Mouse (Mus musculus): ENCODE data around the gene Crygn. TPM values are rescaled to one million over a fixed set of nuclear protein-coding genes. Genes with fewer than 3 reads are reported as not detected.

Crygn gene
- polyA plus RNA-seq (2015; fragmentation: Nextera tagmentation; extraction: Ambion mirVana) = 5.8 and 7.1 TPM in 2 replicates

DNA sequence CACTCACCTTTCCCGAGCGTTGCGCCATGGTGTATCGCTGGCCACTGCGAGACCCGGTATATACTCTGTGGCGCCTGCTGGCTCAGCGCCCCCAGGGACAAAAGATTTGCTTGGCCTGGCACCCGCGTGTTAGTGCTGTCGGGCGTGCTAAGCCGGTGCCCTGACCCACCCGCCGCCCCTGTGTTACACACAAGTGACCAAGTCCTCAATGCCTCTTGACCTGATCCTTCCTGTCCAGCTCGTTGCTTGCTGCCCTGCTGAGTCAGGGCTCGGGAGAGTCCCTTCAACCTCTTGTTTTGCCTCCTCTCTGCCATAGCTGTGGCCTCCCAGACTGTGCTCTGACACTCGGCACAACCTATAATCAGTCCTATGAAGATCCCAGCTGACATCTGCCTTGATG, at the start of gene Crygn:
Gene Crygn (minus strand): TSS at position 193 of the 400 bp plus-strand sequence.
- Histone ChIP-seq H3K27ac (no peak within 1 kb of the TSS), H3K4me2 (ENCODE audit: low read length) (no peak within 1 kb of the TSS), H3K4me3 (replicated peaks; ENCODE audit: low read depth, low read length) (no peak within 1 kb of the TSS), H3K27me3 (ENCODE audit: insufficient read depth, low read length) (no peaks in the 10 kb centered on the region), H3K4me1 (replicated peaks; ENCODE audit: insufficient read depth, low read length) (0 out of 2 replicates have a peak, but pooled peaks cover 10% of the 10 kb centered on the region), H3K36me3 (ENCODE audit: insufficient read depth, low read length) (no peaks in the 10 kb centered on the region), H3K9me3 (replicated peaks; ENCODE audit: low read length) (no peaks in the 10 kb centered on the region), H3K9ac (ENCODE audit: low read depth, low read length) (no peak within 1 kb of the TSS)
- DNase-seq (ENCODE audit: low spot score) (no peak), ATAC-seq (replicated peaks; ENCODE audit: low FRiP score, low read depth) (peak; percentile 37; the same call in 1 of the 2 replicates)
- 46% methylated on average over 18 of the region's 18 CpGs for WGBS
- no peak for TF ChIP-seq CTCF (IDR thresholded peaks at IDR 0.05; ENCODE audit: low read depth)

DNA sequence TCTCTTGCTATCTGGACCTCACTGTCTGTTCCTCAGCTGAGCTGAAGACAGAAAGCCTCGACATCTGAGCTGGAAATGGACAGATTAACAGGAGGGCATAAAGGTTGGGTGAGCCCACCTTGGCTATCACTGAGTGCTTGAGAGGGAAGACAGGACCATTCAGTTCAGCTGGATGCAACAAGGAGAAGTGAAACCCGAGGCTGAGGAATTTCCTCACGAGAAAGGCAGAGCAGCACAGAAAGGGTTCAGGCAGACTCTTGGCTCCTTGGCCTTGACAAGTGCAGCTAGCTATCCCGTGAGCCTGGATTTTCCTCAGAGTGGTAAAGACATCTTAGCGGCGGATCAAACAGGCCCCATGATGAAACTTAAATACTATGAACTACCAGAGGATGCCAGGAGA, 47.4 kb upstream of the Crygn start:
- no peak for DNase-seq (ENCODE audit: low spot score)
- 69% methylated on average over 6 of the region's 6 CpGs for WGBS
- Histone ChIP-seq H3K9ac (ENCODE audit: low read depth, low read length) (no peak overlapping the region), H3K4me2 (ENCODE audit: low read length) (no peak overlapping the region), H3K27ac (no peak overlapping the region), H3K27me3 (ENCODE audit: insufficient read depth, low read length) (no peaks in the 10 kb centered on the region), H3K4me3 (replicated peaks; ENCODE audit: low read depth, low read length) (no peak overlapping the region), H3K36me3 (ENCODE audit: insufficient read depth, low read length) (peaks cover 27% of the 10 kb centered on the region), H3K9me3 (replicated peaks; ENCODE audit: low read length) (no peaks in the 10 kb centered on the region), H3K4me1 (replicated peaks; ENCODE audit: insufficient read depth, low read length) (no peaks in the 10 kb centered on the region)
- no peak for TF ChIP-seq CTCF (IDR thresholded peaks at IDR 0.05; ENCODE audit: low read depth)
- no peak for ATAC-seq (replicated peaks; ENCODE audit: low FRiP score, low read depth)

DNA sequence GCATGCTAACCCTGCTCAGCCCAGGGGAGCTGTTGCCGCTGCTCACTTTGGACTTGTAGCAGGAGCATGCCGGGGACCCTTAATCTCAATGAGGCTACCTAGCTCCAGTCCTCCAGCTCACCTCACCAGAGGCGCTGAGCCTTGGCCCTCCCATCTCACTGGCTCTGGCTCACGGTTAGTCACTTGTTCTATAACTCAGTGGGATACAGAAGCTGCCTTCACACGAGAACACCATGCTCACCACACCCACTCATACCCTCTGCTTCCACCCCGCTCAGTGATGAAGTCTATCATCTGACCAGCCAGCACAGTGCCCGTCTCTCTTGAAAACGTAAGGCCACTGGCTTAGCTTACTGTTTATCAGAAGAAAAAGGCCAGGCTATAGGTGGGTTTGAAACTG, 46.9 kb upstream of the Crygn start:
- 83% methylated on average over 8 of the region's 8 CpGs for WGBS
- no peak overlapping the region for H3K27ac ChIP-seq
- no peaks in the 10 kb centered on the region for H3K27me3 ChIP-seq (ENCODE audit: insufficient read depth, low read length)
- no peak for TF ChIP-seq CTCF (IDR thresholded peaks at IDR 0.05; ENCODE audit: low read depth)
- no peak overlapping the region for H3K4me3 ChIP-seq (replicated peaks; ENCODE audit: low read depth, low read length)
- H3K9ac ChIP-seq (ENCODE audit: low read depth, low read length) = no peak overlapping the region
- no peak overlapping the region for H3K4me2 ChIP-seq (ENCODE audit: low read length)
- no peaks in the 10 kb centered on the region for H3K9me3 ChIP-seq (replicated peaks; ENCODE audit: low read length)
- H3K4me1 ChIP-seq (replicated peaks; ENCODE audit: insufficient read depth, low read length) = no peaks in the 10 kb centered on the region
- no peak for ATAC-seq (replicated peaks; ENCODE audit: low FRiP score, low read depth)
- H3K36me3 ChIP-seq (ENCODE audit: insufficient read depth, low read length) = peaks cover 26% of the 10 kb centered on the region
- DNase-seq (ENCODE audit: low spot score) = no peak

DNA sequence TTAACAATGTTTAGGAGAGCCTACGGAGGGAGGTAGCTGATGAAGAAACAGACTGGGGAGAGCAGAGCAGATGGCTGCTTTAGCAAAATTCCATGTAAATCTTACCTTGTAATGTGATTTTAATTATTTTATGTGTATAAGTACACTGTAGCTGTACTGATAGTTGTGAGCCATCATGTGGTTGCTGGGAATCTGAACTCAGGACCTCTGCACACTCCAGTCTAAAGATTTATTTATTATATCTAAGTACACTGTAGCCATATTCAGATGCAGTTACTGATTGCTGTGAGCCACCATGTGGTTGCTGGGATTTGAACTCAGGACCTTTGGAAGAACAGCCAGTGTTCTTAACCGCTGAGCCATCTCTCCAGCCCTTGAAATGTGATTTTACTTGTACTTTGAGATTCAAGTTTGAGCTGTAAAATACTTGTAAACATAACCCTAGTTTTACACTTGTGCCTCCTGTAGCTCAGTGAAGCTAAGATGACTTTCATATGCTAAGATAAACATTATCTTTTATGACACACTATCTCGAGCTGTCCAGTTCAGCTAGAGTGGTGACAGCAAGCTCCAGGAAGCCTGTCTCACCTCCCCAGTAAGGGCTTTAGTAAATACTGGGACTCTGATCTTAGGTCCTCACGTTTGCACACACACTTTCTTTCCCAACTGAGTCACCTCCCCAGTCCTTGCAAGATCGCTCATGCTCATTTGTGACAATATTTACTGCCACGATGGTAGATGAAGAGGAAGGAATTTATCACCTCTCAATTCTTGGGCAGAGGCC, 44.2 kb upstream of the Crygn start:
- no peak for DNase-seq (ENCODE audit: low spot score)
- H3K27me3 ChIP-seq (ENCODE audit: insufficient read depth, low read length) = no peaks in the 10 kb centered on the region
- no peak overlapping the region for H3K27ac ChIP-seq
- H3K36me3 ChIP-seq (ENCODE audit: insufficient read depth, low read length) = peaks cover 20% of the 10 kb centered on the region
- no peak overlapping the region for H3K4me3 ChIP-seq (replicated peaks; ENCODE audit: low read depth, low read length)
- no peaks in the 10 kb centered on the region for H3K9me3 ChIP-seq (replicated peaks; ENCODE audit: low read length)
- H3K4me1 ChIP-seq (replicated peaks; ENCODE audit: insufficient read depth, low read length) = no peaks in the 10 kb centered on the region
- no peak overlapping the region for H3K4me2 ChIP-seq (ENCODE audit: low read length)
- H3K9ac ChIP-seq (ENCODE audit: low read depth, low read length) = no peak overlapping the region
- no peak for ATAC-seq (replicated peaks; ENCODE audit: low FRiP score, low read depth)
- WGBS = 38% methylated on average over 6 of the region's 6 CpGs
- no peak for TF ChIP-seq CTCF (IDR thresholded peaks at IDR 0.05; ENCODE audit: low read depth)

GRCm38 (mm10) chr5:24800416-24800815, 42.6 kb upstream of the Crygn start:
- Histone ChIP-seq H3K36me3 (ENCODE audit: insufficient read depth, low read length) (peaks cover 8% of the 10 kb centered on the region), H3K4me3 (replicated peaks; ENCODE audit: low read depth, low read length) (no peak overlapping the region), H3K4me1 (replicated peaks; ENCODE audit: insufficient read depth, low read length) (no peaks in the 10 kb centered on the region), H3K9ac (ENCODE audit: low read depth, low read length) (no peak overlapping the region), H3K4me2 (ENCODE audit: low read length) (no peak overlapping the region), H3K9me3 (replicated peaks; ENCODE audit: low read length) (no peaks in the 10 kb centered on the region), H3K27ac (no peak overlapping the region), H3K27me3 (ENCODE audit: insufficient read depth, low read length) (no peaks in the 10 kb centered on the region)
- TF ChIP-seq CTCF (IDR thresholded peaks at IDR 0.05; ENCODE audit: low read depth) = peak; percentile 68
- peak; percentile 36 for DNase-seq (ENCODE audit: low spot score)
- ATAC-seq (replicated peaks; ENCODE audit: low FRiP score, low read depth) = no peak

GRCm38 (mm10) chr5:24798639-24799038, 40.8 kb upstream of the Crygn start:
- DNase-seq (ENCODE audit: low spot score) = no peak
- H3K4me2 ChIP-seq (ENCODE audit: low read length) = no peak overlapping the region
- WGBS = 52% methylated on average over 10 of the region's 10 CpGs
- no peak overlapping the region for H3K9ac ChIP-seq (ENCODE audit: low read depth, low read length)
- ATAC-seq (replicated peaks; ENCODE audit: low FRiP score, low read depth) = no peak
- H3K27ac ChIP-seq = no peak overlapping the region
- no peak overlapping the region for H3K4me3 ChIP-seq (replicated peaks; ENCODE audit: low read depth, low read length)
- no peak for TF ChIP-seq CTCF (IDR thresholded peaks at IDR 0.05; ENCODE audit: low read depth)
- no peaks in the 10 kb centered on the region for H3K27me3 ChIP-seq (ENCODE audit: insufficient read depth, low read length)
- H3K4me1 ChIP-seq (replicated peaks; ENCODE audit: insufficient read depth, low read length) = no peaks in the 10 kb centered on the region
- no peaks in the 10 kb centered on the region; the same call in 1 of the 2 replicates for H3K36me3 ChIP-seq (ENCODE audit: insufficient read depth, low read length)
- H3K9me3 ChIP-seq (replicated peaks; ENCODE audit: low read length) = no peaks in the 10 kb centered on the region

Measured in kidney, postnatal 0 days (tissue).